Mouse (Mus musculus) megakaryocyte, adult 5-6 weeks (primary cell): ENCODE data around the gene Mtmr12. TPM values are rescaled to one million over a fixed set of nuclear protein-coding genes. Genes with fewer than 3 reads are reported as not detected.

ENCODE experiments used
- ATAC-seq: 2 replicates; pipeline ENCODE4 v1.8.0; 2016; ENCODE audit warnings: mild to moderate bottlenecking, inconsistent platforms; ENCODE audit not compliant: poor library complexity, severe bottlenecking
- total RNA-seq, 2 experiments: library from RNA; stranded (forward) in 1 of 2; stranded (reverse) in 1 of 2; fragments of 153-499, 151-499 nt in 1 of 2; fragments of 221-1000, 200-1000 nt in 1 of 2; gene quantifications; 2 replicates each; pipeline versions ENCODE4 v1.2.3 to v1.2.4; 2015 to 2017

The Mtmr12 gene
- total RNA-seq, 2 experiments from 2014 or later = 17.4 to 20.6 TPM

DNA sequence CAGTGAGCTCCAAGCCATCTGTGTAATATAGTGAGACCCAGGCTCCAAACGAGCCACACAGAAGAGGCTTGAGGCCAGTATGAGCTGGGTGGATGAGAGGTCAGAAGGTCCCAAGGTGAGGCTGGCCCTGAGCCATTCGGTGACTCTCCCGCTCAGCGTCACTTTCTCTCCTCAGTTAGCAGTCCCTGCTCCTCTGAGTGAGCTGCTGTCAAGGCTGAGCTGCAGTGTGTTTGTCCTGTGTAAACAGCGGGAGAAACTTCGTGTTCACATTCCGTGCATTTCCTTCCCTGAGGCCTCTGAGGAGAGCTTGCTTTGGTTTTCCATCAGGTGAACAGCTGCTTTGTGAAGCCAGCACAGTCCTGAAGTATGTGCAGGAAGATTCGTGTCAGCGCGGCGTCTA lies 27.6 kb downstream of the Mtmr12 start:
- no peak for ATAC-seq

- ATAC-seq = peak; percentile 26; the same call in 1 of the 2 replicates
These were observed 28.2 kb downstream of the Mtmr12 start for GRCm38 (mm10) chr15:12233021-12233420.

GRCm38 (mm10) chr15:12235559-12235958 lies 30.7 kb downstream of the Mtmr12 start:
- no peak for ATAC-seq

- ATAC-seq = no peak
These were observed 31.2 kb downstream of the Mtmr12 start for GRCm38 (mm10) chr15:12235983-12236382.

DNA sequence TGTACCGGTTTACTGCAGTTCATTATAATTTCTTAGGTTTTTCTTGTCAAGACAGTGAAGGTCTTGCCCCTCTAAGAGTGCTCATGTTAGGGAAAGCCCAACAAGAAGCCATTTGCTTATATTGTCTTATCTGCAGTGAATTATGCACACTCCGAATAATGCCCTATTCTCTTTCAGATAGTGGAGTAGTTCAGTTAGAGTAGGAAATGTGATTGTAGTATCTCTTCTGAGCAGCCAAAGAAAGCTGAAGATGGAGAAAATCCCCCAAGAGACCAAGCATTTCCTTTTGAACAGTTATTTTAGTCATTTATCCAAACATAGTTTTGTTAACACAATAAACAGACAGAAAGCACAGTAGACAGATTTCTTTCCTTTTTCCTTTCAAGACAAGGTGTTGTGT lies 32.1 kb downstream of the Mtmr12 start:
- no peak for ATAC-seq

DNA sequence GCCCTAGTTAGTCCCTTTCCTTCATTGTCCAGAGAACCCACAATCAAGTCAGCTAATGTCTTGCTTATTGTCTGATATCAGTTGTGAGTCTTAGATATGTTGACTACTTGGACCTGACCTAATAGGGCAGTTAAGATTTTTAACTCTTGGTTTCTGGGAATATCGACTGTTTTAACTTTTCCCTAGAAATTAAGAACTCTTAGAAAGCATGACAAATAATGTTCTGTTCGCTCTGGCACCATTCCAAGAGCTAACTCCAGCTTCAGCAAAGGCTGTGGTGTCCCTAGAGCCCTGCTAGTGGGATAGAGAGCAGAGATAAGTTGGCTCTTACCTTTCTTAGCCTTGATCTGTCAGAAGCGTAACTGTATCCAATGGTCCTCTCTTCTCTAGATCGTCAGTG lies 32.7 kb downstream of the Mtmr12 start:
- no peak for ATAC-seq

- no peak for ATAC-seq
These were observed 33.5 kb downstream of the Mtmr12 start for GRCm38 (mm10) chr15:12238337-12238736.

GRCm38 (mm10) chr15:12240705-12241328 lies 36.0 kb downstream of the Mtmr12 start:
- no peak for ATAC-seq

DNA sequence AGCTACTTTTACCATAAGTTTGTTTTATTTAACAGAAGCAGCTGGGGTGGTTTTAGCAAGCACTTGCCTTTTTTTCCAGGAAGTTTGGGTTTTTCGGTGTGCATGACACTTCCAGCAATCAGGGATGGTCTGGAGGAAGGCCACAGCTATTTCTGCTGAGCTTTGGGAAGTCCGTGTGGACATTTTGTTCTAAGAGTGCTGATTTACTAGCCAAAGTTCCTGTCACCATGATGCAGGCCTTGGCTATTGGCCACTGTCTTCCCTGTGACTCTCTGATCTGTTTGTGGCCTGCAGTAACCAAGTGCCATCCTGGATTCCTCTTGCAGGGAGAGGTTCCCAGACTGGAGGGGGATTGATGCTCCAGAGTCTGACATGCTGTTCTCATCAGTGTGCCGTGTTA lies 39.0 kb downstream of the Mtmr12 start:
- no peak for ATAC-seq

DNA sequence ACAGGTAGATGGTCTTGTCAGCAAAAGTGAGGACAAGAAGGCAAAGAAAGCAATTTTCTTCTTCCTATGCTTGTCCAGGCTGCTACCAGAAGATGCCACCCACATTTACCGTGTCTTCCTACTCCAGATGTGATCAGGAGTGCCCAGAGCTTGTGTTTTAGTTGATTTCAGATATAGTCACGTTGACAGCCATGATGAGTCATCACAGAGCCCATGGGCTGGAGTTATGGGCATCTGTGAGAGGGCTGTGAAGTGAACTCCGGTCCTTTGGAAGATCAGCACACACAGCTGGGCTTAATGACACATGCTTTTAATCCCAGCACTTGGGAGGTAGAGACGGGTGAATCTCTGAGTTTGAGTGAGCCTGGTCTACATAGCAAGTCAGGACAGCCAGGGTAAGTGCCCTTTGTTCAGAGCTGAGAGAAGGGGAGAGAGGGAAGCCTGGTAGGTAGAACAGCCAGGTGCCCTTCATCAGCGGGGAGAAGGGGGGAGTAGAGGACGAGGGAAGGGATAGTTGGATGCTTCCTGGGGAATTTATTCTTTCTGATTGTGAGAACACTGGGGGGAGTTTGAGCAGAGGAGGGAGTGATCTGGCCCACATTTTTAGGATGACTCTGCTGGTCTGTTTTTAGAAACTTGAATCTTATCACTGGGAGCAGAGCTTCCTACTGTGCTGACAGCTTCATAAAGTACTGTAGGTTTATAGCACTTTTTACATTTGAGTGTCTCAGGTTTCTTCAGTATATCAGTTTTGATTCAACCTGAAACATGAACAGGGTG lies 40.9 kb downstream of the Mtmr12 start:
- no peak for ATAC-seq

DNA sequence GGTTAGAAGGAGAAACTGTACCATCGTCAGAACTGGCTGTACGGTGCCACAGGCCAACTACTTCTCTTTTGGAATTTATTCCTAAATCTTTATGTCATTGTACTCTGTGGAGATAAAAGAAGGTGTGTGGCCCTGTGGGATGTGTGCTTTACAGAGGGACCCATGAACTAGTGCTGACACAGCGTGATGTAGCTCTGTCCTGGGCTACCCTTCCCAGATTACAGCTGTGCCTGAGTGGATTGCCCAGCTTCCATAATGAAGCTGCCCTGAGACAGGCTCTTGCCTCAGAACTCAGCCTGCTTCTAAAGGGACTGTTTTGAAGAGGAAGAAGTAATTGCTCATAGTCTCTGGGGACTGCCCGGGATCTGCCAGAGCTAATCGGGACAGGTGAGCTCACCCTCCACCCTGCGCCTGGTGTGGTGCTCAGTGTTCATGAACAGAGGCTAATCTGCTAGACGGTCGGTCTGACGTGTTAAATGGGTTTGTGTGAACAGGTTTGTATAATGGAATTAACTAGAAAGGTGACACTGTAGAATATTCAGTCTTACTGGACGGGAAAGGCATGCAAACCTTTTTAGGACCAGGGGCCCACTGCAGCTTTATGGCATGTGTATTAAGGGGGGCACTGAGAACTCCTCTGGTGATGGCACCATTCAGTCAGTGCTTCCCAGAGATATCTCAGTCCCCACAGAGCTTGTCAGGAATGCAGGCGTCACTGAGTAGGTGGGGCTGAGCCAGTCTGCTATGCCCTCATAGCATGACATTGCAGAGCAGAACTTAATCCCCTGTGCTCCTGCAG lies 41.7 kb downstream of the Mtmr12 start:
- no peak for ATAC-seq

- ATAC-seq = no peak
These were observed 42.4 kb downstream of the Mtmr12 start for GRCm38 (mm10) chr15:12247159-12247603.

DNA sequence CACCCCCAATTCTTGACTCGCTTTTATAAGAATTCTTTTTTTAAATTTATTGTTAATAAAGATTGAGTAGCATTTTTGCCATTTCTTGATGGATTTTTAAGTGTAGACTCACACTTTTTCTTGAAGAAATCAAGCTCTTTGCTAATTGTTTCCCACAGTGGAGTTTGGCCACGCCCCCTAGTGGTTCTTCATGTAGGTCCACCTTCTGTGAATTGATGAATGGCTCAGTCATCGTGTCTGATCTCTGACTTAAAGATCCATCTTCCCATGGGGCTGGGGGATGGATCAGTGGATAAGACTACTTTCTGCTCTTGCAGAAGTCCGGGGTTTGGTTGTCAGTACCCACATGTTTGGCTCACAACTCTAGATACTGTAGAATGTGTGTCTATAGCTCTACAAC lies 43.5 kb downstream of the Mtmr12 start:
- ATAC-seq = peak; percentile 63

- ATAC-seq = no peak
These were observed 45.5 kb downstream of the Mtmr12 start for GRCm38 (mm10) chr15:12250350-12250749.

GRCm38 (mm10) chr15:12251416-12252140 lies 46.8 kb downstream of the Mtmr12 start:
- no peak for ATAC-seq

DNA sequence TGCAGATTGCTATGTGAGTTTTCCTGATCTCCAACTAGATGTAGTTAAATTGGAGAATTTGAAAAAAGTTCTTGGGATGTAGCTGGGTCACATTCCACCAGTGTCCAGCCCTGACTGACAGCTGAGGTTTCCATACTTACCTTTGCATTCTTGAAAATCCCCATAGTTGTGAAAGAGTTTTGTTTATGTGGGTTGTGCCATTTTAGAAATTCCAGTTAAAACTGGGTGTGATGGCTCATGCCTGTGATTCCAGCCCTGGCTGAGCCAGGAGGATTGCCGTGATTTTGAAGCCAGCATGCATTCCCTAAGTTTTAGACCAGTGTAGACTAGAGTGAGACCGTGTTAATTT lies 47.3 kb downstream of the Mtmr12 start:
- no peak for ATAC-seq

DNA sequence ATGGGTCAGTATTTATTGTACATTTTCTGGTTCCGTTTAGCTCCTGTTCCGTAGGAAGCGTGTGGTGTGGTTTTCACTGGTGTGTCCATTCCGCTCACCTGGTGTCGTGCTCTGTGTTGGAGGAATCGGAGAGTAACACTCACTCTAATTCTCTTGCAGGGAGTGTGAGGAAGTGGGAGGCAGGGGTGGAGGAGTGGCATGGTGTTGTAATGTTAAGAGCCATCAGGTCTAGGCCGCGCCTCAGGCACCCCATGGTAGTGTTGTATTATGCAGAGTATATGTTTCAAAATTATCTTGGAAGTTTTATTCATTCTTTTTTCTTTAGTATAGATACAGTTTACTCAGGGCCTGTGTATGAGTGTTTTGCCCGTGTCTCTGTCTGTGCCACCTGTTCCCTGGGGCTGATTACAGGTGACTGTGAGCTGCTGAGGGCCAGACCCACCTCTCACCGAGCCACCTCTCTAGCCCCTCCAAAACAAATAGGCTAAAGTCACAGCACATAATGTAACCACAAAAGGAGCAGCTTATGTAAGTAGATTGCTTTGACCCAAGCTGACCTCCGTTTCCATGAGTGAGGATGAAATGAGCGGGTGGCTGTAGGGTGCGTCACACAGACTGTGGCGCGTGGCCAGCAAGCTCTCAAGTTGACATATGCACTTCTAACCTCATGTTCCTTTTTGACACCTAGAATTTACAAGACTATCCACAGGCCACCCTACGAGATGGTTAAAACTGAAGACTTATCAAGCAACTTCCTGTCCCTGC lies 53.1 kb downstream of the Mtmr12 start:
- no peak for ATAC-seq

GRCm38 (mm10) chr15:12263056-12263455 lies 58.2 kb downstream of the Mtmr12 start:
- ATAC-seq = no peak

GRCm38 (mm10) chr15:12266460-12266859 lies 61.6 kb downstream of the Mtmr12 start:
- ATAC-seq = no peak

GRCm38 (mm10) chr15:12268021-12268420 lies 63.2 kb downstream of the Mtmr12 start:
- peak; percentile 69 for ATAC-seq
